Mouse (Mus musculus) bone marrow, adult 2 months (tissue): ENCODE measurements around the gene Snx1.

ENCODE experiments used
- CTCF ChIP-seq: fragments of 200-500 bp; IDR thresholded peaks from 2 replicates; pipeline ENCODE4 v1.5.1; 2011; ENCODE audit warnings: low read length, control low read depth; ENCODE audit not compliant: control insufficient read depth, insufficient read depth
- POLR2A ChIP-seq: fragments of 200-500 bp; IDR thresholded peaks from 2 replicates; pipeline ENCODE4 v1.6.1; 2011; ENCODE audit warnings: low read depth, mild to moderate bottlenecking, control low read depth, low read length, borderline replicate concordance; ENCODE audit not compliant: control insufficient read depth

- TF ChIP-seq CTCF: no peak
- TF ChIP-seq POLR2A: no peak
These were observed 39.3 kb downstream of the Snx1 start for GRCm38 (mm10) chr9:66087062-66087461.
